Mouse (Mus musculus) spleen, adult 18-20 months (tissue): ENCODE measurements around the gene Palld.

Source experiments
- DNase-seq, 2 experiments: peaks; one replicate each; pipeline ENCODE4 v3.0.0; 2022; ENCODE audit warnings: mixed read lengths in 2 of 2

Gene Palld

DNA sequence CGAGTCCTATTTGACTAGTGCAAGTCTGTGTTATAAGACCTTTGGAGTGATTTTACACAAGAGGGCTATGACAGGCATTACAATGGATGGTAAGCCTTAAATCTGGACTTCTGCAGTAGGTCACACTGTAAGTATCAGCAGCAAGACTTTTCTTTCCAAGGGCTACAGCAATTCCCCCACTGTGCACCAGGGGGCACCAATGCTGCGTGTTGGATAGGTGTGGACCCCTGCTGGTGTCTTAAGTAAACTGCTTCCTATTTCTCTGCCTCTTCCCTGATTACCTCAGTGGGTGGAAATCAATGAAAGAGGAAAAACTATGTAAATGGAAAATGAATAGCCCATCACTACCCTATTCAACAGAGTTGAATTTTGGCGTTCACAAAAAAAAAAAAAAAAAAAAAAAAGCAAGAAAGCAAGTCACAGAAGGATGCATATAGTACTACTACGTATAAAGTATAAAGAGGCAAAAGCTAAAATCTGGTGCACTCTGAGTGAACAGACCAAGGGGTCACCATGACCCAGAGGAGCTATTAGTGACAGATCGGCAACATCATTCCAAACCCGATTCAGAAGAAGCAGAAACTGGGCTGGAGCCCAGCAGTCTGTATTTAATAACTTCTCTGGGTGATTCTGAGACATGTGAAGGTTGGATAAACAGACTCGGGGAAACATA lies 362.5 kb downstream of the Palld start:
- DNase-seq = peak; percentile 46 to 77

DNA sequence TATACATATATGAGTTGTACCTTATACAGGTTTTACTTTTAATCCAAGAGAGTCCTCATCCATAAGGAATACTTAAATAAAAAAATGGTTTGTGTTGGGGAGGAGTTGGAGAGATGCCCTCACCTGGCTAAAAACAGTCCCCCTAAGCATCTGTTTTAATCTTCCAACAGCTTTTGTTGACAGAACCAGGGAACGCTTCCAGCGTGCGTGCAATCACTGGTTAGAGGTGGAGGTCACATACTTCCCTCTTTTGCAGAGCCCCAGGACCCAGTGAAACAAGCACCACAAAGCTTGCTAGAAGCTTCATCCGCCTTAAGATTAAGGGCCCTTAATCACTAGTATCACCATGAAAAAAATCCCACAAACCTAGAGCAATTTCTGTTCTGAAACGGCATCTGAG lies 365.0 kb downstream of the Palld start:
- no peak for DNase-seq

- DNase-seq = no peak
Observed at GRCm38 (mm10) chr8:61535472-61535871, 367.0 kb downstream of the Palld start.

DNA sequence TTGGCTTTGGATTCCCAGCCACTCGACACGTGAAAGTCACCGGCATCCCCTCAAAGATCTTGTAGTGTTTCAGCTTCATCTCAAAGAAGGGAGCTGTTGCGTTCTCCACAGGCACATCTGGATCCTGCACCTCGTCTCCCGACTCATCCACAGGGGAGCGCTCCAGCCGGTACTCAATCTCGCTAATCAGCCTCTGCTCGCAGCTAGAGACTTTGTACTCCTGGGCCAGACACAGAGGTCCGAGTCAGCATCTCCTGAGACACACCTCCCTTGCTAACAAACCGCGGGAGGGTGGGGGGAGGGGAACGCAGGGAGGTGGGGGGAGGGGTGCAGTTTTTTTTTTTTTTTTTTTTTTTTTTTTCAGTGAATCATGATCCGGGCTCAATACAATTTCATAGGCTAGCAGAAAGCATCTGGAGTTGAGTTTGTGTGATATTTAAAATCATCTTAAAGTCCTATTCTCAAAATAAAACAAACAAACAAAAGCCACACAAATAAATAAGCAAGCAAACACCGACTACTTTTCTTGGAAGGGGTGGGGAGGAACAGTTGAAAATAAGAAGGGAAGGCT lies 369.0 kb downstream of the Palld start:
- no peak for DNase-seq

GRCm38 (mm10) chr8:61532831-61533230 lies 369.7 kb downstream of the Palld start:
- no peak for DNase-seq

DNA sequence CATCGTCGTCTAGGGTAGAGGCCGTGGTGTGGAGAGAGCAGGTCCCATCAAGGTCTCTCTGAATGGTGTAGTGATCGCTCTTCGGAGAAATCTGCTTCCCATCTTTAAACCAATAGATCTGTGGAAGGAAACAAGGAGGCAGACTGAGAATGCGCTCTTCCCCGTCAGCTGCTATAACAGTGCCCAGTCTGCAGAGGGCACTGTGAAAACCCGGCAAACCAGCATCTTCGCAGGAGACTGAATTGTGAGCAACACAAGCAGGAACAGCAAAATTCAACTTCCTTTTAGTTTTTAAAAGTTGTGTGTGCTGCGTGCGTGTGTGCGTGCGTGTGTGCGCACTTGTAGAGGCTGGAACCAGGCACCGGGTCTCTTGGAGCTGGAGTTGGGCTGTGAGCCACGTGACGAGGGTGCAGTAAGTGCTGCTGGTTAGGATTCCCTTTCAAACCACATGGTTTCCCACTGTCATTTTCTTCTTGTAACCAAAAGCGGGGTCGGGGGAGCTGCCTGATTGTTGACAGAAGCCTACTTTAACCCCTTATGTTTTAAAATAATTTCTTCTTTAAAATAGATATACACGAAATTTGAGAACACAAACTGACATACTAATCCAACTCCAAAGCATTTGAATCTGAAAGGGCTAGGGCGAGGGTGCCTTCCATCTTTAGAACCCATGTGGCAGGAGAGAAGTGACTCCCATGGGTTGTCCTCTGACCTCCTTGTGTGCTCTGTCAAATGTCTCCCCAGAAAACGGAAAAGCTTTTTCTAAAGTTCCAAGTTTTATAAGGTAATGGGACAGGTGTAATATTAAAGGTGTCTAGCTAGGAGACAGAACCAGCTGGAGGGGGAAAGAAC lies 370.3 kb downstream of the Palld start:
- DNase-seq = no peak

GRCm38 (mm10) chr8:61528642-61529041 lies 373.8 kb downstream of the Palld start:
- DNase-seq = no peak

DNA sequence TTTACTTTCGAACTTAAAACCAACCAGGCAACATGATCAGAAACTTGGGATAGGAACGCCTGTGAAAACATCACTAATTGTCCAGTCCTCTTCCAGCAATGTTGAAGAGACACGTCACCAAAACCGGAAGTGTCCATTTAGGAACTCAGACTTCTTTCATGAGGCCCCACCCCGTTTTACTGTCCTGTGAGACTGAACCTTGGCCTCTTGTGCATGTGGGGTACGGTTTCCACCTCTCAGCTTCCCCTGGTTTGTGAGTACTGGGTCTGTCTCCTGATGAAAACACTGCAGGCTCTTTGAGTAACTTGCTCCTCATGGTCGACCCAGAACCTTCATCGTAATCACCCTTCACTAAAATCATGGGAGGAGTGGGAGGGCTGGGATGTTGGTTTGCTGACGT lies 374.3 kb downstream of the Palld start:
- no peak for DNase-seq

DNA sequence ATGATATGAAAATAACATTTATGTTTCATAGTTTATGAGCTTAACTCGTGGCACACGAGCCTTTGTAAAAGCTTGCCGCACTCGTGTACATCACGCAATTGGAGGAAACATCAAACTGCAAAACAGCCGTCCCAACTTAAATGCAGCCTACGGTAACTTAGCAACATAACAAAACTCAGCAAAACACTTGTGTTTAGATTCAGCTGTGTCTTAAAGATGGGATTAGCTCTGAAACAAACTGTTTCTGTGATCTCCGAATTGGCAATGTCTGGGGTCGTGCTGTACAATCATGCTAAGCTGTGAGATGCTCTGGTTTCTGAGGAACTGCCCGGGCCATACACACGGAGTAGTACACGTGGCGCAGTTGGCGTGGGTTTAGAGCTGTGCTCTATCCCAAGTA lies 375.5 kb downstream of the Palld start:
- no peak for DNase-seq

- DNase-seq = peak in 1 of 2 experiments; percentile 9
Observed at GRCm38 (mm10) chr8:61522132-61522531, 380.4 kb downstream of the Palld start.

- no peak for DNase-seq
Observed at GRCm38 (mm10) chr8:61517502-61518185, 384.8 kb downstream of the Palld start.

- no peak for DNase-seq
Observed at GRCm38 (mm10) chr8:61516745-61517501, 385.6 kb downstream of the Palld start.

- peak; percentile 27 to 68 for DNase-seq
Observed at GRCm38 (mm10) chr8:61515931-61516744, 386.4 kb downstream of the Palld start.

- no peak for DNase-seq
Observed at GRCm38 (mm10) chr8:61515110-61515930, 387.2 kb downstream of the Palld start.

DNA sequence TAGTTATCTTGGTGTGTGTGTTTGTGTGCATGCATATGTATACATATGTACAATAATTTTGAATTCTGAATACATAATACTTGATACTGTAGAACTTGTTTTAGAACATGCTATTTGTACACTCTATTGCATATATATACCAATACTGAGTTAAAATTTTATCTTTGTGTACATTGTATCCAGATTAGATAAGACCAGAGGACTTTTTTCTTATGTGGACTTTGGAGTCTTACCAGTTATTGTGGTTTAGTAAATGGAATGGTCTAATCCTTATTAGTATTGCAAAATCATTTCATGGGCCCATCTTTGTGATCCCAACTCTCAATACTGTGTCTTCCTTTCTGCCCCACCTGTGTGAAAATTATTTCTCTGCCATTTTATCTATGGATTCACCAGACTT lies 400.2 kb downstream of the Palld start:
- DNase-seq = no peak

DNA sequence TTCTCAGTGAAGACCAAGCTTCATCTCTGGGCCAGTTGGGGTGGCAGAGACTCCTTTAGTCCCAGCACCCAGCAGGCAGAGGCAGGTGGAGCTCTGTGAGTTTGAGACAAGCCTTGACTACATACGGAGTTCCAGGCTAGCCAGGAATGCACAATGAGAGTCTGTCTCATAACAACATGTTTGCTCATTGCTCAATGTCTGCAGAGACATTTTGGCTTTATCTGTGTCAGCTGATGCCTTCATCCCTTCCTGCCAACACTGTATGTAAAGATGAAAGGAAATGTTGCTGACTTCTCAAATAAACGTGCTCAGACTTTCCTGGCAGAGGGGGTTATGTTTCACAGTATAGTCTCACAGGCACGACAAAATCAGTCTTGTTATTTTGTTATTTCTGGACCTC lies 401.6 kb downstream of the Palld start:
- no peak for DNase-seq

DNA sequence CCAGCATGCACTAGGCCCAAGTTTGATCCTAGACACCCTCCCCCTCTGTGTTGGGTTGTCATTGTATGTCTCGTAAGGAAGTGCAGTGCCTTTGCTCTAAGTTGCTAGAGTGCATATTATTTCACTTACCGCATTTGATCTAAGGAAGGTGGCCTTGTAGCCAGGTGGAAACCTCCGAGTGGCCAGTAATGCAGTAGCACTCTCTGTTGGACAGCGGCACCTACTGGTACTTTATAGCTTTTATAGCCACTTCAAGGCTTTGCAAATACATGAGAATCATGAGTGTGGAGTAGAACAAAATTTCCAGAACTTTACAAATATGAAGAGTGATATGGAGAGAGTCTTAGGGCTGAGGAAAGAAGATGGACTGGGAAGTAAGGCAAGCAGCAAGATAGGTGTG lies 403.5 kb downstream of the Palld start:
- DNase-seq = no peak

DNA sequence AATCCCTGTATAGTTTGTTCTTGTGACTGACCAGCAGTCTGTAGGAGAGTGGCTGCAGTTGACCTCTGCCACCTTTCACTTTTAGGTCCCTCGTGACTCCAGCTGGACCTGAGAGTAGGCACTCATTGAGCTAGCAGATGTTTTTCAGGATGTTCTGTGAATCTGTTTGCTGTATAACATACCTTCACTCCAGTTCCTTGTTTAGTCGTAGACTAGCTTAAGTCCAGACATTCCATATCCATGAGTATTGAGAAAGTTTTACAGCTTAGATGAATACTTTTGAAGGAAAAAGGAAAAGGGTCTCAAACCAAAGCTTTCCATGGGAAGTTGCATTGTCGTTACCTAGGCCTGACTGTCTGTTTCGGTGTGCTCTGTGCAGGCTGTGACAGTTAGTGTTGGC lies 405.4 kb downstream of the Palld start:
- DNase-seq = no peak

DNA sequence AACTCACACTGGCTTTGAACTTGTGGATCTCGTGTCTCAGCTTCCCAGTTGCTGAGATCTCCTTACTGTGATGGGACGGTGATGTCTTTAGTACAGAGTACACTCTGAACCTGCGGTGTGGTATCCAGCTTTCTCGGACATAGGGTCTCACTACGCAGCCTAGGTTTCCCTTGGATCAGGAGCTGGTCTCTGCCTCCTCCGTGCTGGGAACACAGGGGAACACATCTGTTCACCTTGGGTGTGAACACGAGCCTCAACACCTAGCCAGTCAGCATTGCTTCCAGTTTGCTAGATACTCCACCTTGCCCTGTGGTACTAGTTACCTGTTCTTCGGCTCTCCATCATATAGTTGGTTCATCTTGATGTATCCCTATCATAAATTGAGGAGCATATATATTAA lies 413.9 kb downstream of the Palld start:
- no peak for DNase-seq

GRCm38 (mm10) chr8:61487597-61488156 lies 414.8 kb downstream of the Palld start, which contains the start of gene Cbr4:
Cbr4 (plus strand) TSS chr8:61487734.
- DNase-seq = peak; percentile 65 to 78
